Mouse (Mus musculus) embryo, embryonic 10.5 days (tissue): ENCODE results near the gene Fam173b.

Experiments
- DNase-seq: peaks from one replicate; pipeline ENCODE4 v3.0.0-alpha.2; 2015; ENCODE audit warnings: low spot score

Fam173b gene

GRCm38 (mm10) chr15:31587789-31588188 lies 13.9 kb upstream of the Fam173b start:
- no peak for DNase-seq

- DNase-seq = no peak
These were observed 12.5 kb upstream of the Fam173b start for GRCm38 (mm10) chr15:31588989-31589640.

GRCm38 (mm10) chr15:31590176-31590575 lies 11.5 kb upstream of the Fam173b start:
- DNase-seq = no peak

GRCm38 (mm10) chr15:31592531-31592930 lies 9.1 kb upstream of the Fam173b start:
- no peak for DNase-seq

GRCm38 (mm10) chr15:31594260-31594659 lies 7.4 kb upstream of the Fam173b start:
- DNase-seq = no peak

GRCm38 (mm10) chr15:31595651-31596050 lies 6.0 kb upstream of the Fam173b start:
- no peak for DNase-seq

GRCm38 (mm10) chr15:31599834-31600233 lies 1.8 kb upstream of the Fam173b start:
- DNase-seq = no peak

- DNase-seq = no peak
These were observed 390 bp upstream of the Fam173b start for GRCm38 (mm10) chr15:31601279-31601645.

GRCm38 (mm10) chr15:31602426-31602825 lies 774 bp downstream of the Fam173b start:
- DNase-seq = peak; percentile 80

- DNase-seq = no peak
These were observed 1.5 kb downstream of the Fam173b start for GRCm38 (mm10) chr15:31603113-31603512.

GRCm38 (mm10) chr15:31606821-31607220 lies 5.2 kb downstream of the Fam173b start:
- no peak for DNase-seq

GRCm38 (mm10) chr15:31611027-31611426 lies 9.4 kb downstream of the Fam173b start:
- peak; percentile 46 for DNase-seq

- DNase-seq = no peak
These were observed 10.3 kb downstream of the Fam173b start for GRCm38 (mm10) chr15:31611976-31612375.

- no peak for DNase-seq
These were observed 12.3 kb downstream of the Fam173b start for GRCm38 (mm10) chr15:31613826-31614453.

GRCm38 (mm10) chr15:31614666-31615065 lies 13.0 kb downstream of the Fam173b start:
- no peak for DNase-seq

- no peak for DNase-seq
These were observed 15.6 kb downstream of the Fam173b start for GRCm38 (mm10) chr15:31617261-31617660.

- no peak for DNase-seq
These were observed 17.9 kb downstream of the Fam173b start for GRCm38 (mm10) chr15:31619521-31619920.

- DNase-seq = peak; percentile 30
These were observed 25.9 kb downstream of the Fam173b start for GRCm38 (mm10) chr15:31627277-31628154.

GRCm38 (mm10) chr15:31628180-31628579 lies 26.5 kb downstream of the Fam173b start:
- no peak for DNase-seq

- no peak for DNase-seq
These were observed 27.9 kb downstream of the Fam173b start for GRCm38 (mm10) chr15:31629556-31629955.

- DNase-seq = no peak
These were observed 29.8 kb downstream of the Fam173b start for GRCm38 (mm10) chr15:31631396-31631858.

- no peak for DNase-seq
These were observed 30.8 kb downstream of the Fam173b start for GRCm38 (mm10) chr15:31632478-31632877.

- no peak for DNase-seq
These were observed 32.9 kb downstream of the Fam173b start for GRCm38 (mm10) chr15:31634582-31634981.
